Mouse (Mus musculus) left cerebral cortex, postnatal 14 days (tissue): ENCODE measurements around the gene Hspa12b. TPM values are rescaled to one million over a fixed set of nuclear protein-coding genes. Genes with fewer than 3 reads are reported as not detected.

Experiments
- DNase-seq, 2 experiments: peaks; one replicate each; pipeline ENCODE4 v3.0.0; 2021 to 2022; ENCODE audit warnings: low spot score in 2 of 2, mixed read lengths in 1 of 2
- intact Hi-C: fragments of 180-260 bp; cut with DNase I; formaldehyde crosslinking; loops from one replicate; pipeline ENCODE4 v1.15.1; 2025
- total RNA-seq, 2 experiments: library from RNA; stranded (reverse); gene quantifications; 2 replicates each; pipeline ENCODE4 v1.2.3; 2021

The Hspa12b gene
- total RNA-seq, 2 experiments from 2014 or later = 10.2 to 10.8 TPM

DNA sequence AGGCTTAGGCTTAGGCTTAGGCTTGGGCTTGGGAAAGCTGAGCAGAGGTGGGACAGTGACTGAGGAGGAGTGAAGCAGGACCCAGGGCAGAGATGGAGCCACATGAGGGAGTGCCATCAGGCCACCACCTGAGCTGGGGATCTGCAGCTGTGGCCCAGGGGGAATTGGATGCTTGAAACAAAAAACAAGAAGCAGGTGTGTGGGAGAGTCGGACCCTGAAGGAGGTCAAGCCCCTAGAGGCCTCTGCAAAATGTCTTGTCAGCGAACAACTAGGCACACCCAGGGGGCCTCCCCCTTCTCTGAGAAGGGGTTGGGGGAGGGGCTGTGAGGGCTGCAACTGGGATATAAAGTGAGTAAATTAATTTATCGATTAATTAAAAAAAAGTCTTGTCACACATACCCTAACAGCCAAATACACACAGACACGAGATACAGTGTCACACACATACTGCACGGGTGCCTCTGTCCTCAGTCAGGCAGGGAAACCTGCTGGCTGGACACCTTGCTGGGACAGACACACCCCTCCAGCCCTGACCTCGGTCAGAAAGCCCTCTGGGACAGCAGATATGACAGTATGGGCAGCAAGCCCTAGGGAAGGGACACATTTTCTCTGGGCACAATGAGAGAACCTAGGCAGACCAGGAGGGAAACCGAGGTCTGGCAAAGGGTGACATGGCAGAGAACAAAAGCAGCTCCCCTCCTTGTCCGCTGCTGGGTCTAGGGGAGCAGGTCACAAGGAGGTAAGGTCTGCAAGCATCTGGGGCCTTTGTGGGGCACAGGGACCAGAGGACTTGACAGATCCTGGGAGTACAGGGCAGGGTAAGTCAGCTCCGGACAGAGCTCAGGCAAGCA is 890 bp upstream of the Hspa12b start:
- intact Hi-C loops = no loop called here
- no peak for DNase-seq

- DNase-seq = no peak
- intact Hi-C loops = no loop called here
Measured at GRCm38 (mm10) chr2:131128211-131128610, 1.1 kb downstream of the Hspa12b start.

- DNase-seq = no peak
Measured at GRCm38 (mm10) chr2:131128636-131129157, 1.6 kb downstream of the Hspa12b start.

GRCm38 (mm10) chr2:131129836-131130235 is 2.8 kb downstream of the Hspa12b start:
- no peak for DNase-seq
- intact Hi-C loops = no loop called here

More at GRCm38 (mm10) chr2:131128636-131129157, 1.6 kb downstream of the Hspa12b start:
- intact Hi-C loops = no loop called here

DNA sequence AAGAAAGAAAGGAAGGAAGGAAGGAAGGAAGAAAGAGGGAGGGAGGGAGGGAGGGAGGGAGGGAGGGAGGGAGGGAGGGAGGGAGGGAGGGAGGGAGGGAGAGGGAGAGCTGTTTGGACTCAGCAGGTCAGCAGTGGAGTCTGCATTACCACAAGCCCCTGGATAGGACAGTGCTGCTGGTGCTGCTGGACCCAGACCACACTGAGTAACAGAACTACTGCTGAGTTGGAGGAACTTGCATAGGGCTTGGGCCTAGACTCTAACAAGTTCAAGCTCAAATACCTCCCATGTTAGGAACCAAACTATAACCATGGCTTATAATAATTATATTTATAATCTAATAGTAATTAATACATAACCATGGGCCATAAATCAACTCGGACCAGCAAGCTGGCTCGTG is 3.8 kb downstream of the Hspa12b start:
- intact Hi-C loops = no loop called here

DNA sequence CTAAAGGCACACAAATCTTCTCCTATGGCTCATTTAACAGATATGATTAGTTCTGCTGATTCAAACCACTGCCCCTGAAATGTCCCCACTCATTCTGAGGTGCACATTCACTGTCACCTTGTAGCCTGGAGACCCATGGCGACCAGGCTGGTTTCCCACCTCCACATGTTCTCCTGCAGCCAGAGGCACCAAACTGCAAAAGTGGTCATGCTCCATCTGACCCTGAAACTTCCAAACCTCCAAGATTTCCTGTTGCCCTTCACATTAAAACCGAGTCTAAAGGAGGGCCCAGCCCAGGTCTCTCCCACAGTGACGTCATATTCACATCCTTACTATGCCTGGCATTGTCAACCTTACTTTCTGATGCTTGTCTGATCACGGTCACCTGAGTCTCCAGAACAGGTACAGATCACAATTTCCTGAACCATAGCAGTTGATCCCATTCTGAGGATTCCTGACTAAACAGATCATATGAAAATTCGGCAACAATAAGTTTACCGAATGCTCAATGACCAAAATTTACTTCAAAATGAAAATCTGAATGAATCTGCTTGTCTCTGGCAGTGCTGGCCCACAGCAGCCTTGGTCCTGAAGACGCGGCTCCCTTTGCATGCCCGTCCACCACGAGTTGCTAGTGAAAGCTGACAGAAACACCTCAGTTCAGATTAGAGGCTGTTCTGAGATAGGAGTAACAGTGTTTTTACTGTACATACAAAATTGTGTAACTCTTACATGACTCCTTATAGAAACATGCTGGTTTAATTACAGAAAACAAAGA is 5.2 kb downstream of the Hspa12b start:
- no peak for DNase-seq
- intact Hi-C loops = no loop called here

More for the DNA sequence above, 3.8 kb downstream of the Hspa12b start:
- DNase-seq = no peak

DNA sequence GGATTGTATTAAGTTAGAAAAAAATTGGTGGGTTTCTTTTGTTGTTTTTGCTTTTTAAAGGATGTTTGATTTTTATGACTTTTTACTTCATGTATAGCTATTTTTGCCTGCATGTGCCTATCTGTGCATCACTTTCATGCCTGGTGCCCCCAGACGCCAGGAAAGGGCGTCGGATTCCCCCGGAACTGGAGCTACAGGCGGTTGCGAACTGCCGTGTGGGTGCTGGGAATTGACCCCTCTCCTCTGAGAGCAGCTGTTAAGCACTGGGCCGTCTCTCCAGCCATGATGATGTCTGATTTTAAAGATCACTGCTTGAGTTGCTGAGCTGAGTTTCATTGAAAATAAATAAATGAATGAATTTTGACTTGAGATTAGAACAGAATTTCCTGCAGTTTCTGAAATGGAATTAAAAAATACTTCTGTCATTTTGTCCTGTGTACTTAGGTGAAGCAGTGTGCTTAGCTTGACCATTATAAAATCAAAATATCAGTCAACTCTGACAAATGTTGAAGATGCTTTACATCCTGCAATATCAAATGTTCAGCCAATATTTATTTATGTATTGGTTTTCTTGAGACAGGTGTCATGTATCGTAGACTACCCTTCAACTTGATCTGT is 6.0 kb downstream of the Hspa12b start, which contains the start of gene Gm11037:
TSS of gene Gm11037 (plus strand) at position 568 of the 618 bp plus-strand sequence.
- no peak for DNase-seq
- intact Hi-C loops = no loop called here

GRCm38 (mm10) chr2:131134381-131134780 is 7.3 kb downstream of the Hspa12b start:
- DNase-seq = peak in 1 of 2 experiments; percentile 2
- intact Hi-C loops = no loop called here

GRCm38 (mm10) chr2:131134826-131135400 is 7.8 kb downstream of the Hspa12b start:
- intact Hi-C loops = no loop called here
- DNase-seq = no peak

GRCm38 (mm10) chr2:131135521-131136139 is 8.6 kb downstream of the Hspa12b start:
- intact Hi-C loops = no loop called here
- DNase-seq = peak in 1 of 2 experiments; percentile 1

GRCm38 (mm10) chr2:131138296-131138695 is 11.2 kb downstream of the Hspa12b start:
- DNase-seq = no peak
- intact Hi-C loops = no loop called here

GRCm38 (mm10) chr2:131138760-131139159 is 11.7 kb downstream of the Hspa12b start:
- DNase-seq = no peak
- intact Hi-C loops = no loop called here

DNA sequence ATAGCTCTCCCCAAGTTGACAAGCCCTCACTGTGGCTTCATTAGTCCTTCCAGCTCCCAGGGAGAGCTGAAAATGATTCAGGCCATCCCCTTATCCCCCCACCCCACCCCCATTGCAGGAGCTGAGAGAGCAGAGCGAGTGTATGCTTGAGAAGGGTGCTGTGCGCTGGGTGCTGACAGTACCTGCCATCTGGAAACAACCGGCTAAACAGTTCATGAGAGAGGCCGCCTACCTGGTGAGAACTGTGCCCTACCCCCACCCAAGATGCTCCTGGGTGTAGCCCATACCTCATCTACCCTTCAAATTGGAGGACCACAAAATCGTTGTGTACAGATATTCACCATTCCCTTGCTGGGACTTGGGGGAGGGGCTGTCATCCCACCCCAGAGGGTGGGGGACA is 12.2 kb downstream of the Hspa12b start:
- intact Hi-C loops = no loop called here
- no peak for DNase-seq

- no peak for DNase-seq
- intact Hi-C loops = no loop called here
Measured at GRCm38 (mm10) chr2:131139886-131140532, 12.9 kb downstream of the Hspa12b start.

- intact Hi-C loops = no loop called here
- no peak for DNase-seq
Measured at GRCm38 (mm10) chr2:131140533-131140905, 13.4 kb downstream of the Hspa12b start.

- intact Hi-C loops = no loop called here
- no peak for DNase-seq
Measured at GRCm38 (mm10) chr2:131141336-131141986, 14.4 kb downstream of the Hspa12b start.

GRCm38 (mm10) chr2:131142592-131142991 is 15.5 kb downstream of the Hspa12b start:
- intact Hi-C loops = no loop called here
- DNase-seq = peak; percentile 54 to 55
